Mouse (Mus musculus): ENCODE data around the gene Zdhhc8. TPM values are rescaled to one million over a fixed set of nuclear protein-coding genes. Genes with fewer than 3 reads are reported as not detected.

The Zdhhc8 gene
- polyA plus RNA-seq, 1 experiment from 2014 or later = 8.4 TPM

DNA sequence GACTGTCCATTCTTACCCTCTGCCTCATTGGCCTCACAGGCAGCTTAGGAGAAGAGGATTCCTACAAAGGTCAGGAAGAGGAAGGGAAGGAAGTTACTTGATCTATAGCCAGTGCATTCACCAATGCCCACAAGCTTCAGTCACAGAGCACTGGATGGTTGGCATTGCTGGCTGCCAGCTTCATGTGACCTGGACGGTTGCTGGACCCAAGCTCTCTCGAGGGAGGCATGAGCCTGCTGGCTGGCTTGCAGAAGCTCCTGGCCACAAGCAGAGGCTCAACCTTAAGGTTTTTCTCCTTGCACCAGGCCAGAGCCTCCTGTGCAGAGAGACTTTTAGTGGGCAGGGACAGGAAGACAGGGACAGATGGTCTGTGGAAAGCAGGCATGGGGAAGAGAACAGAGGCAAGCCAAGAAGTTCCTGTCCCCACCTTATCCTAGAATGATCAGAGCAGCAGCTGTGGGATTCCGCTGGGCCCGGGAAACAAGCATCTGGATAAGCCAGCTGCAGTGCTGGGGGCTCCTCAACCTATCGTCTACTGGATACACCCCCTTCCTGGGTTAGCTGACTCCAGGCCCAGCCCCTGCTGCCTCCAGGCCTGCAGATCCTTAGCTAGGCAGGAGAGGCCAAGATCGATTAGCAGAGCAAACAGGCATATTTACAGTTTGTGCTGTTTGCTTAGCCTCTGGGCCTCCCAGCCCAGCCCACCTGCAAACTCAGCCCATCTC is 59.0 kb downstream of the Zdhhc8 start:
- Histone ChIP-seq H3K9me3 (ENCODE audit: control insufficient read depth, low read length) (no peaks in the 10 kb centered on the region), H3K27me3 (ENCODE audit: control insufficient read depth, insufficient read depth, low read length) (no peaks in the 10 kb centered on the region), H3K36me3 (ENCODE audit: control insufficient read depth, insufficient read depth, low read length) (no peaks in the 10 kb centered on the region), H3K4me3 (ENCODE audit: low read depth, low read length) (no peak overlapping the region), H3K9ac (ENCODE audit: low read length) (no peak overlapping the region), H3K27ac (ENCODE audit: low read depth, low read length) (no peak overlapping the region), H3K4me1 (ENCODE audit: control insufficient read depth, insufficient read depth, low read length) (peaks cover 10% of the 10 kb centered on the region), H3K4me2 (no peak overlapping the region)
- peak; percentile 18; the same call in 1 of the 2 replicates for ATAC-seq (ENCODE audit: low FRiP score)
- 69% methylated on average over 6 of the region's 6 CpGs for WGBS
- DNase-seq (ENCODE audit: low spot score, missing footprints) = no peak

DNA sequence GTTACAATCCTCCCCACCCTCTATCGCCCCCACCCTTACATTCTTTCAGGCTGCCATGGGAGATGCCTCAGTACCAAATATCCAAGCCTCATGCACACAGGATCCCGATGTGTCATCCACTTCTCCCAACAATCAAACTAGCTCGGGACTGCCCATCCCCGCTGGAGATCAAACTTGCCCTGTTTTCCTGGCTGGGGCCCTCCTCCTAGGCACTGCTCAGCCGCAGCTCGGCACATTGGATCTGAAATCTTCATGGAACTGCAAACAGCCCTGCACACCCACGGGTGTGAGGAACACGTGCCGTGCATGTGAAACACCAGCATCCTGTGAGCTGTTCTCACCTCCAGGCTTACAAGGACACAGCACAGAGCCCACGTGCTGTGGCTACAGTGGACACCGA is 61.1 kb downstream of the Zdhhc8 start:
- no peak overlapping the region for H3K27ac ChIP-seq (ENCODE audit: low read depth, low read length)
- 67% methylated on average over 11 of the region's 11 CpGs for whole genome bisulfite sequencing
- no peaks in the 10 kb centered on the region for H3K27me3 ChIP-seq (ENCODE audit: control insufficient read depth, insufficient read depth, low read length)
- H3K9me3 ChIP-seq (ENCODE audit: control insufficient read depth, low read length) = no peaks in the 10 kb centered on the region
- ATAC-seq (ENCODE audit: low FRiP score) (no peak), DNase-seq (ENCODE audit: low spot score, missing footprints) (no peak)
- H3K9ac ChIP-seq (ENCODE audit: low read length) = no peak overlapping the region
- no peak overlapping the region for H3K4me2 ChIP-seq
- H3K4me1 ChIP-seq (ENCODE audit: control insufficient read depth, insufficient read depth, low read length) = no peaks in the 10 kb centered on the region; the same call in none of the 2 replicates
- H3K36me3 ChIP-seq (ENCODE audit: control insufficient read depth, insufficient read depth, low read length) = no peaks in the 10 kb centered on the region
- H3K4me3 ChIP-seq (ENCODE audit: low read depth, low read length) = no peak overlapping the region

DNA sequence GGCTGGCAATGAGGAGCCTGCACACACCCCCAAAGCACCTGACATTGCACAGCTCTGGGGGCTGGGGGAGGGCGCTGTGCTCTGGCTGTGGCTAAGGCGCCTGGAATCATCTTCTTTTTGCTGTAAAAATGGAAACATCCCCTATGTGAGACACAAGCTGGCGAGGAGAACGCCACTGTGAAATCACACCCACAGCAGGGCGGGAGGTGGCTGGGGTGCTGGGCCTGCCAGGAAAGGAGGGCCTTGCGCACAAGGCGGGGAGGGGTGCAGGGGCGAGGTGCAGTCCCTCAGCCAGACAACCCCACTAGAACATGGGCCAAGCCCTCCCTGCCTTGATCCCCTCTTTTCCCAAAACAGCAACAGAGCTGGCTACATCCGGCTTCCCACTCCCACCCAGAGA is 61.7 kb downstream of the Zdhhc8 start:
- ATAC-seq (ENCODE audit: low FRiP score) (no peak), DNase-seq (ENCODE audit: low spot score, missing footprints) (no peak)
- Histone ChIP-seq H3K4me2 (no peak overlapping the region), H3K9me3 (ENCODE audit: control insufficient read depth, low read length) (no peaks in the 10 kb centered on the region), H3K27me3 (ENCODE audit: control insufficient read depth, insufficient read depth, low read length) (no peaks in the 10 kb centered on the region), H3K4me1 (ENCODE audit: control insufficient read depth, insufficient read depth, low read length) (no peaks in the 10 kb centered on the region; the same call in none of the 2 replicates), H3K4me3 (ENCODE audit: low read depth, low read length) (no peak overlapping the region), H3K36me3 (ENCODE audit: control insufficient read depth, insufficient read depth, low read length) (no peaks in the 10 kb centered on the region), H3K9ac (ENCODE audit: low read length) (no peak overlapping the region), H3K27ac (ENCODE audit: low read depth, low read length) (no peak overlapping the region)
- WGBS = 74% methylated on average over 9 of the region's 9 CpGs

DNA sequence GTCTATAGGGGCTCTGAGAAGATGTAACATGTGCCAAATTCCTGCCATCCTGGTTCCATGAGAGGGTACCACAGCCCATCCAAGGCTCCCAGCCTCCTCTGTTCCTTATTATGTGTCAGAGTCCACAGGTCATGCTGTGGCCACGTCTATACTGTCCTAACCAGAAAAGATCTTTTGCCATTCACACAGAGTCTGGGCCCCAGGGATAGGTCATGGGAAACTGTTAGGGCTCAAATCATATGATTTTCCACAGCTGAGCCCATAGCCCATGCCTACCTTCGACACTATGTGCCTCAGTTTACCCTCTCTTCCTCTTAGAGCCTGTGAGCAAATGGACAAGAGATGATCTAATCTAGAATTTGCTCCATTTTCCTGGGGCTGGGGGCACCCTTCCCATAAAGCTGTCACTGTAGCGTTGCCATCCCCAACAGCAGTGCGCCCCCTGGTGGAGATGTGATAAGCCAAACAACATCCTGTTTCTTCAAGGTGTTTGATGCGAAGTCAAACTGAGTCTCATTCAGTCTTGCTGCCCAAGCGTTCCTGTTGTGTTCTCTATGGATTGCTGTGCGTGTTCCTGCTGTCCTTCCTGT is 62.6 kb downstream of the Zdhhc8 start:
- Histone ChIP-seq H3K4me3 (ENCODE audit: low read depth, low read length) (no peak overlapping the region), H3K36me3 (ENCODE audit: control insufficient read depth, insufficient read depth, low read length) (no peaks in the 10 kb centered on the region), H3K4me1 (ENCODE audit: control insufficient read depth, insufficient read depth, low read length) (no peaks in the 10 kb centered on the region; the same call in none of the 2 replicates), H3K27me3 (ENCODE audit: control insufficient read depth, insufficient read depth, low read length) (no peaks in the 10 kb centered on the region), H3K9ac (ENCODE audit: low read length) (no peak overlapping the region), H3K27ac (ENCODE audit: low read depth, low read length) (no peak overlapping the region), H3K4me2 (no peak overlapping the region), H3K9me3 (ENCODE audit: control insufficient read depth, low read length) (no peaks in the 10 kb centered on the region)
- WGBS = 12% methylated on average over 7 of the region's 7 CpGs
- ATAC-seq (ENCODE audit: low FRiP score) (no peak), DNase-seq (ENCODE audit: low spot score, missing footprints) (peak; percentile 95)

MicroRNAs encoded within 50 kb of the gene (microRNA counts, 519-probe panel; counts per million panel counts)
- microRNA mmu-miR-1306 = not detected

Small RNA genes lying within 50 kb of the gene (microRNA-seq; reads per million reads assigned to microRNA genes)
- gene Gm24572 = 4.7 reads per million, percentile 22 among the genes with 10 or more reads in this experiment
- 757 reads per million, percentile 75 among the genes with 10 or more reads in this experiment for gene Mir1306

Other genes with a start within 250 kb of the Zdhhc8 start
- gene Dgcr6, start 182.3 kb downstream of the Zdhhc8 start, polyA plus RNA-seq (2014; fragmentation: Nextera tagmentation; extraction: Ambion mirVana) = 128 and 134 TPM in 2 replicates
- gene Prodh, start 144.9 kb downstream of the Zdhhc8 start, polyA plus RNA-seq (2014; fragmentation: Nextera tagmentation; extraction: Ambion mirVana) = 6.9 and 7.6 TPM in 2 replicates
- gene Rtn4r, start 107.5 kb downstream of the Zdhhc8 start, polyA plus RNA-seq (2014; fragmentation: Nextera tagmentation; extraction: Ambion mirVana) = 2.2 and 2.7 TPM in 2 replicates
- not detected in 2 replicates for gene Ccdc188, start 17.3 kb downstream of the Zdhhc8 start, polyA plus RNA-seq (2014; fragmentation: Nextera tagmentation; extraction: Ambion mirVana)
- gene Trmt2a, start 13.5 kb upstream of the Zdhhc8 start, polyA plus RNA-seq (2014; fragmentation: Nextera tagmentation; extraction: Ambion mirVana) = 90.4 and 104 TPM in 2 replicates
- gene Ranbp1, start 13.6 kb upstream of the Zdhhc8 start, polyA plus RNA-seq (2014; fragmentation: Nextera tagmentation; extraction: Ambion mirVana) = 1,256 and 1,339 TPM in 2 replicates
- 1.4 TPM in 1 of 2 replicates, not detected in the other for gene Gm49776, start 23.2 kb upstream of the Zdhhc8 start, polyA plus RNA-seq (2014; fragmentation: Nextera tagmentation; extraction: Ambion mirVana)
- gene Dgcr8, start 54.1 kb upstream of the Zdhhc8 start, polyA plus RNA-seq (2014; fragmentation: Nextera tagmentation; extraction: Ambion mirVana) = 33.1 and 34.9 TPM in 2 replicates
- gene Tango2, start 113.0 kb upstream of the Zdhhc8 start, polyA plus RNA-seq (2014; fragmentation: Nextera tagmentation; extraction: Ambion mirVana) = 38.9 and 39.2 TPM in 2 replicates
- gene Arvcf, start 113.0 kb upstream of the Zdhhc8 start, polyA plus RNA-seq (2014; fragmentation: Nextera tagmentation; extraction: Ambion mirVana) = 66.9 and 71.0 TPM in 2 replicates
- gene Txnrd2, start 191.2 kb upstream of the Zdhhc8 start, polyA plus RNA-seq (2014; fragmentation: Nextera tagmentation; extraction: Ambion mirVana) = 21.0 and 22.7 TPM in 2 replicates
- gene Comt, start 191.7 kb upstream of the Zdhhc8 start, polyA plus RNA-seq (2014; fragmentation: Nextera tagmentation; extraction: Ambion mirVana) = 50.8 and 52.5 TPM in 2 replicates